ENCODE assay signal across 18 mouse cellular contexts in genomic region chr1:33515124-33515523, GRCm38 (mm10).
DNase-seq lines count a peak whose midpoint lies in the region; ATAC-seq and TF ChIP-seq lines count a peak whose summit lies in the region.
"Had no signal": no experiment of that assay in that cellular context is flagged by ENCODE, and none has a peak within 500 bp of the region (broad histone marks: within the 10 kb centered on the region; RNA-seq: fewer than 3 reads in every experiment).

No protein-coding gene starts in this region.

- WGBS in hindbrain, postnatal 0 days, result 85% methylated on average over 8 of the region's 8 CpGs
- 88% methylated on average over 8 of the region's 8 CpGs for WGBS in hindbrain, embryonic 12.5 days
- 50% methylated on average over 8 of the region's 8 CpGs for WGBS in lung, embryonic 14.5 days
- WGBS in midbrain, postnatal 0 days, result 83% methylated on average over 8 of the region's 8 CpGs
- WGBS in midbrain, embryonic 10.5 days, result 92% methylated on average over 8 of the region's 8 CpGs

- H3K36me3 ChIP-seq in hindbrain, postnatal 0 days (ENCODE audit: insufficient read depth, low read length), result no peaks in the 10 kb centered on the region
- no peaks in the 10 kb centered on the region for H3K36me3 ChIP-seq in hindbrain, embryonic 12.5 days
- H3K36me3 ChIP-seq in lung, embryonic 14.5 days (ENCODE audit: insufficient read depth), result no peaks in the 10 kb centered on the region
- no peaks in the 10 kb centered on the region for H3K36me3 ChIP-seq in midbrain, postnatal 0 days (ENCODE audit: insufficient read depth, low read length)
- H3K36me3 ChIP-seq in midbrain, embryonic 10.5 days, result peaks cover 6% of the 10 kb centered on the region

- DNase-seq in hindbrain, postnatal 0 days (ENCODE audit: low spot score), result no peak
- DNase-seq in lung, embryonic 14.5 days, result peak; percentile 55
- DNase-seq in lung, postnatal 36 days, result no peak
- DNase-seq in midbrain, postnatal 0 days (ENCODE audit: low spot score), result no peak
- no peak for DNase-seq in midbrain, embryonic 10.5 days (ENCODE audit: low spot score)
- DNase-seq: adrenal gland, adult 2 months; adrenal gland, postnatal 25 days; cerebellum, adult 18-20 months; cerebellum, adult 9-11 months; cerebellum, postnatal 36 days; gastrocnemius, postnatal 36 days; heart, adult 18-20 months; heart, postnatal 36 days had no signal

- H3K27me3 ChIP-seq in hindbrain, postnatal 0 days (ENCODE audit: insufficient read depth, low read length), result no peaks in the 10 kb centered on the region
- no peaks in the 10 kb centered on the region for H3K27me3 ChIP-seq in hindbrain, embryonic 12.5 days
- no peaks in the 10 kb centered on the region for H3K27me3 ChIP-seq in lung, embryonic 14.5 days (ENCODE audit: insufficient read depth, low read length)
- H3K27me3 ChIP-seq in midbrain, postnatal 0 days (ENCODE audit: insufficient read depth, low read length), result no peaks in the 10 kb centered on the region
- no peaks in the 10 kb centered on the region for H3K27me3 ChIP-seq in midbrain, embryonic 10.5 days (ENCODE audit: low read depth, poor library complexity, severe bottlenecking)
- H3K27me3 ChIP-seq: forebrain, embryonic 13.5 days had no signal

- no peak overlapping the region for H3K4me2 ChIP-seq in hindbrain, postnatal 0 days (ENCODE audit: low read depth, low read length)
- H3K4me2 ChIP-seq in hindbrain, embryonic 12.5 days (replicated peaks), result no peak overlapping the region
- H3K4me2 ChIP-seq in lung, embryonic 14.5 days, result no peak overlapping the region
- no peak overlapping the region for H3K4me2 ChIP-seq in midbrain, postnatal 0 days (ENCODE audit: low read depth, low read length, poor library complexity, severe bottlenecking)
- H3K4me2 ChIP-seq: forebrain, embryonic 13.5 days; heart, embryonic 11.5 days had no signal

- H3K9me3 ChIP-seq in hindbrain, postnatal 0 days (ENCODE audit: low read length), result no peaks in the 10 kb centered on the region
- H3K9me3 ChIP-seq in hindbrain, embryonic 12.5 days (replicated peaks), result no peaks in the 10 kb centered on the region
- H3K9me3 ChIP-seq in lung, embryonic 14.5 days (ENCODE audit: low read depth, low read length), result no peaks in the 10 kb centered on the region
- no peaks in the 10 kb centered on the region for H3K9me3 ChIP-seq in midbrain, postnatal 0 days (ENCODE audit: low read length)
- H3K9me3 ChIP-seq in midbrain, embryonic 10.5 days (replicated peaks), result no peaks in the 10 kb centered on the region
- H3K9me3 ChIP-seq: embryonic facial prominence, embryonic 10.5 days; forebrain, embryonic 13.5 days had no signal

- no peak for ATAC-seq in hindbrain, postnatal 0 days
- no peak for ATAC-seq in hindbrain, embryonic 12.5 days (ENCODE audit: low FRiP score)
- peak; percentile 74 for ATAC-seq in lung, embryonic 14.5 days (ENCODE audit: insufficient read depth)
- no peak for ATAC-seq in midbrain, postnatal 0 days (ENCODE audit: low FRiP score)
- ATAC-seq: forebrain, embryonic 13.5 days; hindbrain, embryonic 16.5 days had no signal

- TF ChIP-seq CTCF in hindbrain, postnatal 0 days (IDR thresholded peaks at IDR 0.05; ENCODE audit: low read depth), result 0 out of 2 replicates have a peak, but pooled peaks have one; percentile 11
- TF ChIP-seq CTCF in lung, embryonic 14.5 days (IDR thresholded peaks at IDR 0.05; ENCODE audit: low read depth), result peak; percentile 24; the same call in 1 of the 2 replicates
- peak; percentile 25 for TF ChIP-seq CTCF in midbrain, postnatal 0 days (IDR thresholded peaks at IDR 0.05)

- H3K4me3 ChIP-seq in hindbrain, postnatal 0 days (ENCODE audit: low read length), result no peak overlapping the region
- no peak overlapping the region for H3K4me3 ChIP-seq in hindbrain, embryonic 12.5 days
- H3K4me3 ChIP-seq in lung, embryonic 14.5 days (ENCODE audit: low read depth, low read length), result no peak overlapping the region
- no peak overlapping the region for H3K4me3 ChIP-seq in midbrain, postnatal 0 days (ENCODE audit: low read depth, low read length)
- no peak overlapping the region for H3K4me3 ChIP-seq in midbrain, embryonic 10.5 days
- H3K4me3 ChIP-seq: embryonic facial prominence, embryonic 10.5 days; forebrain, embryonic 13.5 days had no signal

- no peak overlapping the region for H3K9ac ChIP-seq in hindbrain, postnatal 0 days (replicated peaks; ENCODE audit: low read length)
- no peak overlapping the region for H3K9ac ChIP-seq in hindbrain, embryonic 12.5 days
- no peak overlapping the region for H3K9ac ChIP-seq in lung, embryonic 14.5 days
- H3K9ac ChIP-seq in midbrain, postnatal 0 days (replicated peaks; ENCODE audit: low read length, poor library complexity, severe bottlenecking), result no peak overlapping the region
- H3K9ac ChIP-seq: forebrain, embryonic 13.5 days had no signal

- H3K27ac ChIP-seq in hindbrain, postnatal 0 days, result no peak overlapping the region
- H3K27ac ChIP-seq in hindbrain, embryonic 12.5 days, result no peak overlapping the region
- no peak overlapping the region for H3K27ac ChIP-seq in lung, embryonic 14.5 days (ENCODE audit: low read depth)
- no peak overlapping the region for H3K27ac ChIP-seq in midbrain, postnatal 0 days (ENCODE audit: low read depth, low read length)
- no peak overlapping the region for H3K27ac ChIP-seq in midbrain, embryonic 10.5 days (replicated peaks)
- H3K27ac ChIP-seq: embryonic facial prominence, embryonic 10.5 days; forebrain, embryonic 13.5 days had no signal

- no peaks in the 10 kb centered on the region for H3K4me1 ChIP-seq in hindbrain, postnatal 0 days (ENCODE audit: insufficient read depth, low read length)
- H3K4me1 ChIP-seq in hindbrain, embryonic 12.5 days, result no peaks in the 10 kb centered on the region
- no peaks in the 10 kb centered on the region for H3K4me1 ChIP-seq in lung, embryonic 14.5 days (ENCODE audit: insufficient read depth)
- no peaks in the 10 kb centered on the region for H3K4me1 ChIP-seq in midbrain, postnatal 0 days (ENCODE audit: insufficient read depth, low read length)
- H3K4me1 ChIP-seq in midbrain, embryonic 10.5 days, result no peaks in the 10 kb centered on the region
- H3K4me1 ChIP-seq: embryonic facial prominence, embryonic 10.5 days; forebrain, embryonic 13.5 days had no signal
